Mouse (Mus musculus): ENCODE measurements around the gene Klhl12.
A peak's percentile ranks its signal among the peaks of the same experiment; 100 is the strongest.

Klhl12 gene

DNA sequence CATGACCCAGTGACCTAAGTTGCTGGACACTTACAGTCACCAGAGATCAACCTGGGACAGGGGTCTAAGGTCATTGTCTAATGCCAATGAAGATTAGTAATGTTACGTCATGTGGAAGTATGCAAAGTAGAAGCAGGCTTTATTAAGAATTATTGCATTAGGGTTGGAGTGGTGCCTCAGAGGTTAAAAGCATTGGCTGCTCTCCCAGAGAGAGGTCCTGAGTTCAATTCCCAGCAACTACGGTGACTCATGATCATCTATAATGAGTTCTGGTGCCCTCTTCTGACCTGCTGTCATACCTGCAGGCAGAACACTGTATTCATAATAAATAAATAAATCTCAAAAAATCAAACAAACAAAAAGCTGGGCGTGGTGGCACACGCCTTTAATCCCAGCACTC, 5.1 kb upstream of the Klhl12 start:
- DNase-seq, result no peak

DNA sequence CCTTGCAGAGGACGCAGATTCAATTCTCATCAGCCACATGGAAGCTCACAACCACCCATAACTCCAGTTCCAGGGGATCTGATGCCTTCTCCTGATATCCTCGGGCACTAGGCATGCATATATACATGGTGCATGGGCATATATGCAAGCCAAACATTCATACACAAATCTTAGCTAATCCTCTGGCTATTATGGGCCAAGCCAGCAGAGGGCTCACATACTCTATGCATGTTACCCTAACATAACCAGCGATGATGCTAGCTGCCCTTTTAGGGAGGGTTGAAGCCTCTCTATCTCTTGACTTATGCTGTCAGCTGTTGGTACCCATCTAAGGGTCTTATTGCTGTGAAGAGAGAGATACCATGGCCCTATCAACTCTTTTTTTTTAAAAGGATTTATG, 4.3 kb upstream of the Klhl12 start:
- peak; percentile 9 to 23 for DNase-seq

DNA sequence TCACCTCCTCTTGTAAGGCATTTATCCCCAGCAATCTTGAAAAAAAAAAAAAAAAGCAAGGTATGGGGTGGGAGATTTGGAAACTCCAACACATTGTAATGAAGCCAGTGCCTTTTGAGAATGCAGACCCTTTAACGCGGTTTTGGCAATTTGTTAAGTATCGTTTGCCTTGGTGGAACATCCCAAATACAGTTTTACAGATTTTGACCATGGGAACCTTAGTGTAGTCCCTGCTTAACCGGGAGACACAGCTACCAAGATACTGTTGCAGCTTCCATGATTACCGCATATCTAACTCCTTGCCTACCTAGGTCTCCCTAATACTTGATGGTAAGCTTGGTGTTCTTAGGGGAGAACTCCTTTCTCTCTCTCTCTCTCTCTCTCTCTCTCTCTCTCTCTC, 729 bp downstream of the Klhl12 start:
- DNase-seq, result no peak

DNA sequence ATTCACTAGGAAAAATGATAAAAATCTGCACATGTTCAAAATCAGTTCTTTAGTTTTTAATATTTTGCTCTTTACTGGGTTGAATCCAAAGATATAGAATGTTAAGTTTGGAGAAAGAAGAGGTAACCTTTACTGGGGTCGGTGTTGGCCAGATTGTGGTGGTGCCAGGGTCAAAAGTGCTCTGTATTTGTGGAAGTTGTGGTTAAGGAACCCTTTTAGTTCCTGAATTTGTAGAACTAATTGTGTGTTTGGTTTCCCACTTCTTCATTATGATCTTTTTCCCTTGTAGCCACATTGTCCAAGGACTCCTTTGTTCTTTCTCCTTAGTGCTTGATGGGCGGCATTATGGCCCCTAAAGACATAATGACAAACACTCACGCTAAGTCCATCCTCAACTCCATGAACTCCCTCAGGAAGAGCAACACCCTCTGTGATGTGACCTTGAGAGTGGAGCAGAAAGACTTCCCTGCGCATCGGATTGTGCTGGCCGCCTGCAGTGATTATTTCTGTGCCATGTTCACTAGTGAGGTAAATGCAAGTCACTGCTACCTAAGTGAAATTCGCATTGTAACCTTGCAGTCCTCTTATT, 2.9 kb downstream of the Klhl12 start:
- no peak for DNase-seq

DNA sequence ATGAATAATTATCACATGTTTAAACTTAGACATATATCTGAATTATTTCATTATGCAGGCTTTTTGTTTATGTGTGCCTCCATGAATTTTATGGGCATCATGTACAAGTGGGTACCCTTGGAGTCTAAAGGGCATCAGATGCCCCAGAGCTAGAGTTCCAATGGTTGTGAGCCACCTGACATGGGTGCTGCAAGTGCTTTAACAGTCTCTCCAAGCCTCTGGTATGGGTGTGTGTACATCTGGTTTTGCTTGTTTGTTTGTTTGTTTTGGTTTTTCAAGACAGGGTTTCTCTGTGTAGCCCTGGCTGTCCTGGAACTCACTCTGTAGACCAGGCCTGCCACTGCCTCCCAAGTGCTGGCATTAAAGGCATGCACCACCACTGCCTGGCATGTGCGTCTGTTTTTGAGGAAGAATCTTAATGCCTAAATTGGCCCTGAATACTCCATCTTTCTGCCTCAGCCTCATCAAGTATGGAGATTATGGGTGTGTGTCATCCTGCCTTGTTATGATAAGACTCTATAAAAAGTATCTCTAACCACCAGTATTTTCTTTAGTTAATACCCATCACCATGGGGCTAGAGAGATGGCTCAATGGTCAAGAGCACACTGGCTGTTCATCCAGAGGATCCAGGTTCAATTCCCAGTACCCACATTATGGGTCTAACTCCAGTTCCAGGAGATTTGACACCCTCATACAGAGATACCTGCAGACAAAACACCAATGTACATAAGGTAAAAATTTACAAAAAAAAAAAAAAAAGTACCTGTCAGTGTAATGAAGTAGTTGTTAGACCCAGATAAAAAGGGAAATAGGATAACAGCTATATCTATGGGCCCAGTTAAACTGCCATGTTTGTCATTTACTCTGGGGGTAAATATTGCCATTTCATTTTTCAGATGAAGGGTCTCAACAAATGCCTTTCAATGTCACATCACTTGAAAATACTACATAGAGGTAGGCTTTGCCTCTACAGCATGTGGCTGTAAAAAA, 5.3 kb downstream of the Klhl12 start:
- DNase-seq, result no peak

DNA sequence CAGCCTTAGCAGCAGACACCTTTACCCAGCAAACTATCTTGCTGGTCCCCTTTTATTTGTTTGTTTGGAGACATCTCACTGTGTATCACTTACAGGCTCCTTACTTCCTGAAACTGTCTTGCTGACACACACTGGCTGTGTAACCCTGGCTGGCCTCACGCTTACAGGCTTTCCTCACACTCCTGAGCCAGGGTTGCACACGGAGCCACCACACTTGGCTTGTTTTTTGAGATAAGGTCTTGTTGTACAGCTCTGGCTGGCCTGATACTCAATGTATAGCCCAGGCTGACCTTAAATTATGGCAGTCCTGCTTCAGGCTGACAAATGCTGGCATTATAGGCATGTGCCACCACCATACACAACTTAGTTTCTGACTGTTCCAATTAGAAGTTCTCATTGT, 29.3 kb downstream of the Klhl12 start:
- DNase-seq, result no peak

DNA sequence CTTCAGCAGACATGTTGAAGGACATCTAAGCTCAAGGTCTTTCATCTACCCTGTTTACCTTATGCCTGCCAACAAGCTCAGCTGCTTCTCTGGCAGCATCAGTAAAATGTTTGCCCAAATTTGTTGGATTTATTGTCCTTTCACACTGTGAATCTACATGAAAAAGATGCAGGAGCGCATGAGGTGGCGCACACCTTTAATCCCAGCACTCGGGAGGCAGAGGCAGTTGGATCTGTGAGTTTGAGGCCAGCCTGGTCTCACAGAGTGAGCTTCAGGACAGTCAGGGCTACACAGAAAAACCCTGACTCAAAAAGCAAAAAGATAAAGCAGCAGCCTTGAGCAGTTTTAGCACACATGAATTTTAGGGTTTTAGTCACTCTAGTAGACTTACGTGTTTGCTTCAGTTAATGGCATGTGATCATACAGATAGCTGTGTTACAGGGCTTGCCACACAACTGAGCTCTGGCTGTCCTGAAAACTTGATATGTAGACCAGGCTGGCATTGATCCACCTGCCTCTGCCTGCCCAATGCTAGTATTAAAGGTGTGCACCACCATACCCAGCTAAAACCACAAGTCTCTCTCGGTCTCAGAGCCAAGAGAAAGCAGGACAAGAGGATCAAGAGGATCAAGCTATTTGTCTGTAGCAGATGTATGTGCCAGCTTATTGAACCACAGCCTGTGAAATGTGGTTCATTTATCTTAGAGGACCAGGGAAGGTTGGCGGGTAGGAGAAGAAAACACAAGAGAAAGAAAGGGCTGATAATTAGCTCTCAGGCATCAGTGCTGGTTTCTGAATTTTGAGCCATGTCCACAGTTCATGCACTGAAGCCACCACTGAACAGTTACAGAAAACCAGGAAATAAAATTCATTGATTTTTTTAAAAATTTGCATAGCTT, 35.8 kb downstream of the Klhl12 start:
- no peak for DNase-seq

DNA sequence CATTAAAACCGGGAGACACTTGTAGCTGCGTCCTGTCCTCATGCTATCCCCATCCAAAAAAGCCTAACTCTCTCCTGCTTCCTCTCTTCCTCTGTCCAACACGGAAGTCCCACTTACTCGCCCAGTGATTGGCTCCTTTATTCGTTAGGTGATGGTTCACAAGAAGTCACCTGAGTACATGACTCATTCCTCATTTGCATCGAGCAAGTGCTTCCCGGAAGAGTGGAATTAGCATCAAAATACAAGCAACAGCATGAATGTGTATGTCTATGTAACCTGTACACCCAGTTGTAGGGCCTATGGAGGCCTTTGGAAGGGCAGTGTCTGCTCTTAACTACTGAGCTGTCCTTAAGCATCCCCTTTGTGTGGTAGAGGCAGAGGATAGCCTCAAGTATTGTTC, 36.9 kb downstream of the Klhl12 start:
- DNase-seq, result no peak

DNA sequence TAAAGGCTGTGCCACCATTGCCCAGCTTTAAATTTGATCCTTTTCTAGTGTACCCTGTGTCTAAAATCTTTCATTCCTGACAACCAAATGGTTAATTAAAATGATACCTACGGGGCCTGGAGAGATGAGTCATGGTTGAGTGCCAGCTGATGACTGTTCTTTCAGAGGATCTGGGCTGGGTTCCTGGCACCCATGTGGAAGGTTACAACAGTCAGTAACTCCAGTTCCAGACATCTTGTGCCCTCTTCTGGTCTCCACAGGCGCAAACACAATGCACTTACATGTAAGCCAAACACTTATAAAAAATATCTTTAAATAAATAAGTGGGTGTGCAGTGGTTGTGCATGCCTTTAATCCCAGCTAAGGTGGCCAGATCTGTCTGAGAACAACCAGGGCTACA, 38.2 kb downstream of the Klhl12 start:
- no peak for DNase-seq

DNA sequence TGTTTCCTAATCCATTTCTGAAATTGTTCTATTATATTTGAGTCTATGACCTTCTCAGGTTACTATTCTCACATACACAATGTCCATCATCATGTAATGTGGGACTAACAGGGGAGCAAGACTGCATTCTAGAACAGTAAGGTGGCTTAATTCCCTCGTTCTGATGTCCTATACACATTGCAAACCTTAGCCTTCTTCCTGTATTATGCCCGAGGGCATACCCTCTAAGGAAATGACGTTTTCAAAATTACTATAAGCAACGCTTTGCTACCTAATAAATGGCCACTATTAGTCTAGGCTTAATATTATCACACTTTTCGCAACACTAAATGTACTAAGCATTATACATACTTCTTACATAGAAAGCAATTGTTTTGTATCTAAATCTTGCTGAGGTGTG, 38.6 kb downstream of the Klhl12 start:
- DNase-seq, result no peak

DNA sequence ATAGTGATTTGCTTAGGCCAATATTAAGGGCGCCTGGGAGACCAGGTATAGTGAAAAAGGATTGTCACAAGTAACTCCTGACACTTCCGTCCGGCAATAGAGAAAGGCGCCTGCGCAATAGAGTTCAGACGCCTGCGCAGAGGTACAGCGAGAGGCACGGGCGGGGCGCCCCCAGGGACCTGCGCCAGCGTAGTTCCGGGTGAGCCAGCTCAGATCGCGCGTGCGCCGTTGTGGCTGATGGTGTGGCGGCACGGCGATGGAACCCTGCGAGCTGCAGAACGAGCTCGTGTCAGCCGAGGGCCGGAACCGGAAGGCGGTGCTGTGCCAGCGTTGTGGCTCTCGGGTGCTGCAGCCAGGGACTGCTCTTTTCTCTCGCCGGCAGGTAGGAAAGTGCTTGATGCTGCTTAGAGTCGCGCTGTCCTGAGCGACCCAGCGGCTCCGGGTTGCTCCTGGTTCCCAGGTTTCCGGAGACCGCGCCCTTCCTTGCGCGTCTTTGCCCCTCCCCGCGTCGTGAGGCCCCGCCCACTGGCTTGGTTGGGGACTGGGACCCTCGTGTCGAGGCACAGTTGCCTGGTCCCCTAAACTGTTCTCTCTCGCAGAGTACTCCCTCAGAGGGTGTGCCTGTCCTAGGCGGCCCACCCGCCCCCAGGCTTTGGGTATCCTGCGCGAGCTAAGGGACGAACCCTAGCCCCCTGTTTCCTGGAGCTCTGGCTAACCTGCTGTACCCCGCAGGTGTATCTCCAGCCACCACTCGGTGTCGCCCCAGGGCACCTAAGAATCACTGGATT, 39.3 kb downstream of the Klhl12 start, which contains the start of gene Rabif:
Gene Rabif (plus strand): TSS at position 221 of the 788 bp plus-strand sequence.
- peak; percentile 98 to 99 for DNase-seq

DNA sequence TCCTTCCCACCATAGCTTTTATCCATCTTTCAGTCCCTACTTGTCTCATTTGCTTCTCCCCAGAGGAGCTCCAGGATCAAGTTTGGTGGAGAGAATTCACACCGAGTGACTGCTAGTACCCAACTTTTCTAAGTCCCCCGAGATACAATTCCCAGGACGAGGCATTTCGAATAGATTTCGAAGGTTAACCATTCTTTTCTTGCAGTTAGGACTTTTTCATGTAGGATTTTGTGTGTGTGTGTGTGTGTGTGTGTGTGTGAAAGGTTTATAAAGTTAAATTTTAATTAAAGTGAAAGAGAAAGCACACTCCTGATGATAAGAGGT, 39.8 kb downstream of the Klhl12 start:
- DNase-seq, result no peak

DNA sequence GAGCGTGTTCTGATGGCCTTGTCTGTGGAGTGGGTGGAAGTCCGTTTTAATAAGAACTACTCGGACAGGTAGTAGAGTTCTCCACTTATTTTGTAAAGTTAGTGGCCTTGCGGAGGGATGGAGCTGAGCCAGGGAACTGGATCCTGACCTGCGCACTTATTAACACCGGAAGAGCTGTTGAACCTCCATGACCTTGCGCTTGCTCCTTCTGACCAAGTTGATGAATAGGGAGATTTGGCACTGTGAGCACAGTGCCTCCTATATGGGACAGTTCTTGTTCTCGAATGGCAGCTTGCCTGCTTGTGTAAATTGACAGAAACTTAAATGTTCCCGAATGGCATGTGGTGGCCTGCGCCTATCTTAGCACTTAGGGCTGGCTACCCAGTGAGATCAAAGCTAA, 40.7 kb downstream of the Klhl12 start:
- DNase-seq, result peak in 1 of 2 experiments; percentile 14

DNA sequence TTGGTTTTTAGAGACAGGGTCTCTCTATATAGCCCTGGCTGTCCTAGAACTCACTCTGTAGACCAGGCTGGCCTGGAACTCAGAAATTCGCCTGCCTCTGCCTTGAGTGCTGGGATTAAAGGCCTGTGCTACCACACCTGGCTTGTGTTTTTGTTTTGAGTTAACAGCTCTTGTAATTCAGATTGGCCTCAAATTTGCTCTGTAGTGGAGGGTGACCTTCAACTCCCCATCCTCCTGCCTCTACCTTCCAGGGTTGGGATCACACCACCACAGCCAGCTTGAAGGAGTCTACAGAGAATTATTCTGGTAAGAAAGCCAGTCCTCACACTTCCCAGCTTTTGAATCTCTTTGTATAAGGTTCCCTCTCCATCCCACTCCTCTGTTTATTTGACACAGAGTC, 45.6 kb downstream of the Klhl12 start:
- DNase-seq, result no peak

DNA sequence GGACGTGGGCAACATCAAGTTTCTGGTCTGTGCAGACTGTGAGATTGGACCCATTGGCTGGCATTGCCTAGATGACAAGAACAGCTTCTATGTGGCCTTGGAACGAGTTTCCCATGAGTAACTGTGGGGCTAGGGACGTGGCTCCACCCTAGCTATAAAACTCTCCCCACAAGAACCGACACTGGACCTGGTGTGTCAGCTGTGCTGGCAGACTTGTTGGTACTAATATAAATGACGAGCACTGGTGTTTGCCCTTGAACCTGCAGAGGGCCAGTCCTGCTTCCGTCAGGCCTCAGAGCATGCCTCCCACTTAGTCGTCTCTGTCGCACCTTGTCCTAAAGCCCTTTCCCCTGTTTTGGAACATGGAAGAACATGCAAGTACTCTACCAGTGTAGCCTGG, 50.9 kb downstream of the Klhl12 start:
- DNase-seq, result no peak

DNA sequence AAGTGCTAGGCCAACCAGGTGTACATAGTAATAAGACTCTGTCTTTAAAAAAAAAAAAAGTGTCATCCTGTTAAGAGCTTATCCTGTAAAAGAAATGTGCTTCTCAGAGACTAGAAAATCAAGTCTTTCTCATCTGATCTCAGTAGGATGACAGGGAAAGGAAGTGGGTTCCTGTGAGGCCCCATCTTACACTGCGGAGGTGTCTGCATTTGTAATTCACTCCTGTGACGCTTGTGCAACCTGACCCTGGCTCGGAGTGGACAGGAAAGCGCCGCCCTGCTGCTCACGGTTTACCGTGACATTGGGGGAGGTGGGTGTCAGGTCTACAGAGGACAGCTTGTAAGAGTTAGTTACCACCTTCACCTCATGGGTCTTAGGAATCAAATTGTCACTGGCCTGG, 54.7 kb downstream of the Klhl12 start:
- no peak for DNase-seq

DNA sequence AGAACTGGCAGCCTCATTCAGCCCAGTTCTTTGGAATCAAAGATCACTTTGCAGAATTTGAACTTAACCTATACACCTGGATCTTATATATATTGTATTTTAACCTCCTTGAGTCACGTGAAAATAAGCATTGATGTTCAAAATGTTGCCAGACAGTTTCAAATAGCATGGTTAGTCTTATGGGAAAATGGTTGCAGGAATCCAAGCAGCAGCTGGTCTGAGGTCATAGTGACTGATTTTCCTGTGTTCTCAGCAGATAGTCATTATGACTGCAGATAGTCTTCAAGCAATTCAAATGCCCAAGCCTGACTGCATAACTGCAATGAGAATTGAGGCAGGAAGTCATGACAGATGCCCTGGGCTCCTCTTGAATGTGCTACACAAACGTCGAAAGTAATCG, 56.9 kb downstream of the Klhl12 start:
- no peak for DNase-seq

DNA sequence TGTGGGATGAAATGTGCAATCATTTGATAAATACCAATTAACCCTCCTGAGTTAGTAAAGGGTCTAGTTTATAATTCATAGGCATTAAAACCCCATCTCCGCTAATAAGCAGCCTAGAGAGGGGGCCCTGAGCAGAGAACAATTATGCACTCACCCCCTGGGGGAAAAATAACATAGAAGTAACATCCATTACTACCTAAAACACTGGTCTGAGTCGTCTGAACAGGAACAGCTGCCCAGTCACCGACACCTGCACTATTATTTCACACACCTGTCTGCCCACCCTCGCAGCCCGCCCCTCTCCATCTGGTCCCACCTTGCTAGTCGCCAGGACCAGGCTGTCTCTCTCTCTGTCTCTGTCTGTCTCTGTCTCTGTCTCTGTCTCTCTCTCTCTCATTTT, 57.3 kb downstream of the Klhl12 start:
- DNase-seq, result no peak

DNA sequence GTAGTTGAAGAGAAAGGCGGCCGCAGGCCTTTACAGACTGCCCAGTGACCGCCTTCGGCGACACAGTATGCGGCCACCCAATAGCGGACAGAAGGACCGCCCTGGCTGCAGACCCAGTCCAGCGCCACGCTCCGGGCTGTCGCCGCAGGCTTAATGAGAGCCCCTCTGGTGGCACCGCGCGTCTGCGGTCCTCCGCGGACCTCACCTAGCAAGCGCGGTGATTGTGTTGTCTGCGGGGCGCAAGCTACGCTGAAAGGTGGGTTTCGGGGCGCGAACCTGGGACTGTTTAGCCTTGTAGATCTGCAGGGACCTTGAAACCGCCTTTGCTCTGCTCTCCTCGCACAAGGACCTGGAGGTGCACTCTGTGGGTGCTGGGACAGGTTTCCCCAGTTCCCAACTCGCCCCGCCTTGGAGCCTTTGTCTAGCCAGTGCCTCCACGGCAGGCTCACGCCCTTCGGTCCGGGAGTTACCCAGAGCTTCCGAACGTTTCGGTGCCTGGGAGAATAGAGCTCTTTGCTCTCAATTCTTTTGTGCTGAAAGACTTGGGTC, 58.1 kb downstream of the Klhl12 start:
- DNase-seq, result peak; percentile 65 to 77

DNA sequence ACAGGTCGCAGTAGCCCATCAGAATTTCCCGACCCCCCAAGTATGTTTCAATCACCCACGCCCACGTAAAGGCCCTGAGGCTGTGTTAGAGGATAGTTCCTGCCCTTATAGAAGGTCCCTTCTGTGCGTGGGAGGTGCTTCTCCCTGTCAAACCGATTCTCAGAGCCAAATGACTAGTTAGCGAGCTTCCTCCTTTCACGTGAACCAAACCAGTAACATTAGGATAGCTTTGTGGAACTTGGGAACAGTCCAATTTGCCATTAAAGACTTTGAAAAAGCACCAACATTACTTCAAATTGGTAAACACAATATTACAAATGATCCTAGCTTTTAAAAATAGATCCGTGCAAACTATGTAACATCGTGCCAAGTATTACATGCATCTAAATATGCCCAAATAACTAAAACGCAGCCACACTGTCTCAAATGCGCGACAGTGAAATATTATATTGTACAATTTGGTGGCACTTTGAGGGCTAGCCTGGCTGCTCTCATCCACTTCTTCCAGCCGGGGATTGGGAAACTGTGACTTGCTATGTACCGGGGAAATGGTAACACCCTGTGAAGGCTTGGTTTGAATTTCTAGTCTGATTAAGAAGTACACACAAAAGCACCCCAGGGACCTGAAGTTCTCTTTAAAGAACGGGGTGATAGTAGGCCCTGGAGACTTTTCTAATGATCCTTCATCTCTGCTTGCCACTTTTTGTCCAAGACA, 58.7 kb downstream of the Klhl12 start:
- DNase-seq, result peak; percentile 33 to 49

DNA sequence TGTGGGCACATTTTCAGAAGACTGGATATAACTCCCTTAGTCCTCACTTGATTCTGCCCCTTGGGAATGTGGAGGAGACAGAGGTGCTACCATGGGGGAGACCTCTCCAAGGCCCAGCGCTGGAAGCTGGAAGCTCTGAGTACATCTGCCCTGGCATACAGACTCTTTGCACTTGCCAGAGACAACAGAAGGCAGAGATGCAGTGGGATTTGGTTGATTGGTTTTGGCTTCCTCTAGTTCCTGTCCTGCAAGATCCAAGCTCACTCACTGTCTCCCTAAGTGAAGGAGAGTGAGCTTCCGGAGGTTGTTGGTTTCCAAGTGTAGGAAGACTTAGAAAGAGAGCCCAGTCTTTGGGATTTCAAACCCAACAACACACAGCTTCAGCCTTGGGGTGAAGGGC, 60.6 kb downstream of the Klhl12 start:
- no peak for DNase-seq

Measured in lung, adult 18-20 months (tissue).